Mouse (Mus musculus): Measurements from ENCODE around the gene Icam4.

GRCm38 (mm10) chr9:21021363-21021762 lies 7.8 kb upstream of the Icam4 start:
- TF ChIP-seq CHD2 (IDR thresholded peaks at IDR 0.05; ENCODE audit: low read length) (no peak), CTCF (IDR thresholded peaks at IDR 0.05 in 2 of 3, conservative IDR thresholded peaks at IDR 0.05 in 1 of 3; ENCODE audit: control insufficient read depth in 1 of 3, insufficient read depth in 1 of 3, low read depth in 2 of 3, low read length in 3 of 3, poor library complexity in 1 of 3, severe bottlenecking in 1 of 3) (no peak), EP300 (IDR thresholded peaks at IDR 0.05; ENCODE audit: low read depth in 1 of 2, low read length in 2 of 2) (no peak), POLR2A (IDR thresholded peaks at IDR 0.05; ENCODE audit: control insufficient read depth in 1 of 2, insufficient read depth in 1 of 2, low read depth in 1 of 2, low read length in 2 of 2, poor library complexity in 1 of 2) (no peak), SMC3 (IDR thresholded peaks at IDR 0.05; ENCODE audit: low read depth, low read length) (no peak)
